Mouse (Mus musculus): ENCODE data around the gene Pde2a. TPM values are rescaled to one million over a fixed set of nuclear protein-coding genes. Genes with fewer than 3 reads are reported as not detected.

Pde2a gene
- total and polyA plus RNA-seq, 3 experiments = 0.08 to 0.40 TPM; not detected in 1

DNA sequence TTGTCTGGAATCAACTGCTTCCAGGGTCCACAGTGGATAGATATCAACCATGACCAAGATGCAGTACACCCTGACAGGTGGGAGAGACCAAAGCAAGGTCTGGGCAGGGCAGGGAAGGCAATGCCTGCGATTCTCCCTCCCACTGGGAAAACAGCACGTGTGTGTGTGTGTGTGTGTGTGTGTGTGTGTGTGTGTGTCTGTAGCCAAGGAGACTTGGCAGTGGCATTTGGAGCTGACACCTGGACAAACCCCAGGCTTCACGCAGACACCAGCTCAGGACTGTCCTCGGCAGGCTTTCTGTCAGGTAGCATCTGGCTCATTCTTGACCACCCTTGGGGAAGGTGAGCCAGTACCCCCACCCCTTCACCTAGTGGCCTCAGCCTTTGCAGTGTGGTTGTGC, 58.4 kb downstream of the Pde2a start:
- in situ Hi-C loops (cut with MboI; ENCODE audit: low pct_ligation_motif_present, low pct_unique_long_range_greater_than_20kb, low sequenced_read_pairs) = no loop called here
- no peak overlapping the region for H3K9ac ChIP-seq (ENCODE audit: insufficient read depth, low read depth)
- H3K4me3 ChIP-seq (replicated peaks in 1 of 3; ENCODE audit: low read depth in 2 of 3, low read length in 2 of 3, poor library complexity in 1 of 3) = no peak overlapping the region
- no peak for DNase-seq (ENCODE audit: extremely low read depth)
- H3K27ac ChIP-seq (ENCODE audit: insufficient read depth, low read depth) = no peak overlapping the region
- dilution Hi-C loops (cut with MboI; ENCODE audit: extremely low pct_ligation_motif_present, extremely low pct_unique_long_range_greater_than_20kb, low sequenced_read_pairs) = no loop called here
- no peaks in the 10 kb centered on the region for H3K9me3 ChIP-seq (replicated peaks; ENCODE audit: low read length)
- TF ChIP-seq RCOR1 (conservative IDR thresholded peaks at IDR 0.05; ENCODE audit: low read depth, low read length) = no peak
- no peak for TF ChIP-seq CHD1 (IDR thresholded peaks at IDR 0.05; ENCODE audit: low read depth, low read length)
- TF ChIP-seq ZKSCAN1 (IDR thresholded peaks at IDR 0.05; ENCODE audit: borderline replicate concordance, low read depth, low read length) = no peak
- TF ChIP-seq HCFC1 (IDR thresholded peaks at IDR 0.05; ENCODE audit: low read depth, low read length) = no peak
- TF ChIP-seq ZC3H11A (IDR thresholded peaks at IDR 0.05; ENCODE audit: low read depth, low read length) = no peak
- no peak for TF ChIP-seq POLR2AphosphoS2 (IDR thresholded peaks at IDR 0.05; ENCODE audit: low read depth, low read length)
- no peak for TF ChIP-seq USF1 (IDR thresholded peaks at IDR 0.05; ENCODE audit: low read depth, low read length)
- TF ChIP-seq USF2 (conservative IDR thresholded peaks at IDR 0.05; ENCODE audit: low read depth, low read length) = no peak
- no peak for TF ChIP-seq MYC (IDR thresholded peaks at IDR 0.05; ENCODE audit: low read depth, low read length)
- no peak for TF ChIP-seq EP300 (IDR thresholded peaks at IDR 0.05; ENCODE audit: low read length)
- no peaks in the 10 kb centered on the region for H3K79me2 ChIP-seq (replicated peaks; ENCODE audit: control insufficient read depth, extremely low read depth, insufficient read depth, poor library complexity, severe bottlenecking)
- no peaks in the 10 kb centered on the region for H3K36me3 ChIP-seq (replicated peaks in 1 of 2; ENCODE audit: control insufficient read depth in 1 of 2, insufficient read depth in 1 of 2, low read length in 1 of 2)
- H3K4me1 ChIP-seq (ENCODE audit: control insufficient read depth in 1 of 2, insufficient read depth in 2 of 2) = peaks cover 9 to 13% of the 10 kb centered on the region in 2 experiments
- H3K27me3 ChIP-seq (replicated peaks) = peaks cover 90% of the 10 kb centered on the region
- no peak overlapping the region for H3K4me2 ChIP-seq (ENCODE audit: insufficient read depth, low read depth, poor library complexity, severe bottlenecking)

GRCm38 (mm10) chr7:101480671-101481070, 59.2 kb downstream of the Pde2a start:
- H3K27ac ChIP-seq (ENCODE audit: insufficient read depth, low read depth) = no peak overlapping the region
- dilution Hi-C loops (cut with MboI; ENCODE audit: extremely low pct_ligation_motif_present, extremely low pct_unique_long_range_greater_than_20kb, low sequenced_read_pairs) = no loop called here
- H3K4me3 ChIP-seq (replicated peaks in 1 of 3; ENCODE audit: low read depth in 2 of 3, low read length in 2 of 3, poor library complexity in 1 of 3) = no peak overlapping the region
- no peaks in the 10 kb centered on the region for H3K9me3 ChIP-seq (replicated peaks; ENCODE audit: low read length)
- no peak for DNase-seq (ENCODE audit: extremely low read depth)
- TF ChIP-seq ZC3H11A (IDR thresholded peaks at IDR 0.05; ENCODE audit: low read depth, low read length) (no peak), NELFE (IDR thresholded peaks at IDR 0.05; ENCODE audit: low read depth, low read length) (no peak), CHD2 (IDR thresholded peaks at IDR 0.05; ENCODE audit: low read length) (no peak)
- H3K27me3 ChIP-seq (replicated peaks) = peaks cover 89% of the 10 kb centered on the region
- no peaks in the 10 kb centered on the region for H3K36me3 ChIP-seq (replicated peaks in 1 of 2; ENCODE audit: control insufficient read depth in 1 of 2, insufficient read depth in 1 of 2, low read length in 1 of 2)
- H3K4me2 ChIP-seq (ENCODE audit: insufficient read depth, low read depth, poor library complexity, severe bottlenecking) = no peak overlapping the region
- H3K9ac ChIP-seq (ENCODE audit: insufficient read depth, low read depth) = no peak overlapping the region
- in situ Hi-C loops (cut with MboI; ENCODE audit: low pct_ligation_motif_present, low pct_unique_long_range_greater_than_20kb, low sequenced_read_pairs) = no loop called here
- peaks cover 9 to 13% of the 10 kb centered on the region in 2 experiments for H3K4me1 ChIP-seq (ENCODE audit: control insufficient read depth in 1 of 2, insufficient read depth in 2 of 2)
- no peaks in the 10 kb centered on the region for H3K79me2 ChIP-seq (replicated peaks; ENCODE audit: control insufficient read depth, extremely low read depth, insufficient read depth, poor library complexity, severe bottlenecking)

DNA sequence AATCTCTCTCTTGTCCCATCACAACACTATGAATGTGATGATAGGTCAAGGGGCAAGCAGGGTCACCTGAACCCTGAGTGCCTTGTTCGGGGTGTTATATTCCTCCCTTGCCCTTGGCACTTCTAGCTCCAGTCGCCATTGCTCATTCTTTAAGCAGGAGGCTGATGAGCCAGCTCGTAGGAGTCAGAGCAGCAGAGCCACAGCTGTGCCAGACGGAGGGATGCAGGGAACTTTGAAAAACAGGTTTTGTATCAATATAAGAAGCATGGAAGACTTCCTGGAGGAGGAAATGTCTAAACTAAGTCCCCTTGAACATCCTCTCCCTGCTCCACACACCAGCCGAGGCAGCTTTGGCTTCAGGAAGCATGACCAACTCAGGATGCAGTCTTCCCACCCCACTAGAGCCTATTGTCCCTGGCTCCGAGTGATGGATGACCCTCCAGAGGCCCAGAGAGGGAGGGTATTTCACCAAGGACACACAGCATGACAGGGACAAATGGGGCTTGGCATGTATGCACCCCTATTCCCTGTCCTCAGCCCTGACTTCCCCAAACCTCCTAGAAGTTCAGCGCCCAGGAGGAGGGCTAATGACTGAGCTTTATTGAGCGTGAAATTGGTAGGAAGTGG, 60.5 kb downstream of the Pde2a start:
- Histone ChIP-seq H3K36me3 (replicated peaks in 1 of 2; ENCODE audit: control insufficient read depth in 1 of 2, insufficient read depth in 1 of 2, low read length in 1 of 2) (no peaks in the 10 kb centered on the region), H3K4me2 (ENCODE audit: insufficient read depth, low read depth, poor library complexity, severe bottlenecking) (no peak overlapping the region), H3K4me3 (replicated peaks in 1 of 3; ENCODE audit: low read depth in 2 of 3, low read length in 2 of 3, poor library complexity in 1 of 3) (no peak overlapping the region), H3K79me2 (replicated peaks; ENCODE audit: control insufficient read depth, extremely low read depth, insufficient read depth, poor library complexity, severe bottlenecking) (no peaks in the 10 kb centered on the region), H3K27me3 (replicated peaks) (peaks cover 86% of the 10 kb centered on the region), H3K27ac (ENCODE audit: insufficient read depth, low read depth) (no peak overlapping the region), H3K9ac (ENCODE audit: insufficient read depth, low read depth) (no peak overlapping the region), H3K9me3 (replicated peaks; ENCODE audit: low read length) (peaks cover 2% of the 10 kb centered on the region), H3K4me1 (ENCODE audit: control insufficient read depth in 1 of 2, insufficient read depth in 2 of 2) (peaks cover 9 to 13% of the 10 kb centered on the region in 2 experiments)
- in situ Hi-C loops (cut with MboI; ENCODE audit: low pct_ligation_motif_present, low pct_unique_long_range_greater_than_20kb, low sequenced_read_pairs) (no loop called here), dilution Hi-C loops (cut with MboI; ENCODE audit: extremely low pct_ligation_motif_present, extremely low pct_unique_long_range_greater_than_20kb, low sequenced_read_pairs) (no loop called here)
- TF ChIP-seq PAX5 (IDR thresholded peaks at IDR 0.05; ENCODE audit: low read length) (no peak), RCOR1 (conservative IDR thresholded peaks at IDR 0.05; ENCODE audit: low read depth, low read length) (no peak), NRF1 (IDR thresholded peaks at IDR 0.05; ENCODE audit: low read depth, low read length) (no peak), ELF1 (IDR thresholded peaks at IDR 0.05; ENCODE audit: low read depth, low read length) (no peak), SIN3A (IDR thresholded peaks at IDR 0.05; ENCODE audit: low read length) (no peak), ZKSCAN1 (IDR thresholded peaks at IDR 0.05; ENCODE audit: borderline replicate concordance, low read depth, low read length) (no peak)
- DNase-seq (ENCODE audit: extremely low read depth) = no peak

Data from CH12.LX (cell line).